ENCODE assay signal across 10 mouse cellular contexts in the genomic region with DNA sequence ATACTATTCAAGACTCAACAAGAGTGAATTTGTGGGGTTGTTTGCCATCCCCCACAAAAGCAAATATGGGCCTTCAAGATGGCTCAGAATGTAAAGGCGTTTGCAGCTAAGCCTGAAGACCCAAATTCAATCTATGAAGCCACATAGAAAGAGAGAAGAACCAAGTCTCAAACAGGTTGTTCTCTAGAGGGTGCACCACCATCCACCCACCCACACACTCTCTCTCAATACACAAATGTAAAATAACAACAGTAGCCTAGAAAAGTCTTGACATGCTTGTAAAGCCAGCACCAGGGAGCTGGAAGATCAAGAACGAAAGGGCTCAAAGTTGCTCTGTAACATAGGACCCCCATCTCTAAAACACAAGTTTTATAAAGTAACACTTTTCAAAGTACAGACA. TPM values are rescaled to one million over a fixed set of nuclear protein-coding genes. Genes with fewer than 3 reads are reported as not detected.
"Had no signal": no experiment of that assay in that cellular context is flagged by ENCODE, and none has a peak within 500 bp of the region (broad histone marks: within the 10 kb centered on the region; RNA-seq: fewer than 3 reads in every experiment).

No protein-coding gene starts in this region.

- H3K4me2 ChIP-seq: kidney, embryonic 15.5 days; limb, embryonic 15.5 days; lung, embryonic 14.5 days; neural tube, embryonic 12.5 days had no signal

- H3K27me3 ChIP-seq: kidney, embryonic 15.5 days; limb, embryonic 15.5 days; neural tube, embryonic 12.5 days had no signal

- H3K36me3 ChIP-seq: neural tube, embryonic 12.5 days had no signal

- H3K27ac ChIP-seq: kidney, embryonic 15.5 days; left cerebral cortex, adult 2 months; limb, embryonic 15.5 days; neural tube, embryonic 12.5 days; stomach, postnatal 0 days had no signal

- H3K9ac ChIP-seq: kidney, embryonic 15.5 days; limb, embryonic 15.5 days; lung, embryonic 14.5 days; neural tube, embryonic 12.5 days had no signal

- H3K9me3 ChIP-seq: kidney, embryonic 15.5 days; limb, embryonic 15.5 days; neural tube, embryonic 12.5 days had no signal

- DNase-seq: kidney, adult 18-20 months; kidney, postnatal 25 days; lung, embryonic 14.5 days; lung, postnatal 36 days; midbrain, embryonic 14.5 days had no signal

- H3K4me3 ChIP-seq: kidney, embryonic 15.5 days; left cerebral cortex, adult 2 months; limb, embryonic 15.5 days; neural tube, embryonic 12.5 days had no signal

RNA-seq across cellular contexts. Expression of a gene that starts 34.9 kb away (rescaled TPM):
- polyA plus RNA-seq: kidney, embryonic 15.5 days; neural tube, embryonic 12.5 days; stomach, postnatal 0 days had no signal
